Mouse (Mus musculus): ENCODE data around the gene Amigo1.

The Amigo1 gene

GRCm38 (mm10) chr3:108186098-108187047 is at the start of gene Amigo1:
Amigo1 (plus strand) TSS chr3:108186335.
- peak; percentile 60 for DNase-seq (ENCODE audit: low read depth)

DNA sequence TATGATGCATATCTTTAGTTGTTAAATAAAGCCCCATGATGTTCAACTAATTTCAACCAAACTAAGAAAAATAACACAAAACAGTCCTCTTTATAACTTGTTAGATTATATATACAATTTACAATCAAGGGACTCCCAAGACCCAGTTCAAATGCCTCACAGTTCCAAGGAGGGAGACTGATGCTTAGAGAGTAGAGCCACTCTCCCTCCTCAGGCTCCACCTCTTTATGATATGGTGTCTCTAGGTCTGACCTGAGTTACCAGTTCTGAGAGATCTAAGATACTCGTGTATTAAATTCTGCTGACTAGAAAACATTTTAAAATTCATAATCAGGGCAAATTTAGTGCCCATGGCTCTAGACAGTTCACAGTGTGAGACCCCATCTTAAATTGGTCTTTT is 47.0 kb upstream of the Amigo1 start:
- DNase-seq (ENCODE audit: low read depth), result no peak

DNA sequence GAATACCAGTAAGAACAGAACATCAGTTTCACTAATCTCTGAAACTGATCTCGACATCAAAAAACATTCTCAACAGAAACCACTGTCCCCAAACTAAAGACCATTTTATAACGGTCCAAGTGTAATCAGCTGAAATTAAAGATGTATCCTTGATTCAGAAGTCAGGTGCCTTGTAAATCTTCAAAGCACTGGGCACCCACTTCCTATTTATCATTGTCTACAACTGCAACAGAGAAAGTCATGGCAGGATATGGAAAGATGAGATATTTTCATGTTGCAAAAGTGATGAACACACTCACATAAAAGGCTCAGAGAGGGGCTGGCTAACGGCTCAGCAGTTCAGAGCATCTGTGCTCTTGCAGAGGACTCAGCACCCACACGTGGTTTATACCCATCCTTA is 45.3 kb upstream of the Amigo1 start:
- no peak for DNase-seq (ENCODE audit: low read depth)

DNA sequence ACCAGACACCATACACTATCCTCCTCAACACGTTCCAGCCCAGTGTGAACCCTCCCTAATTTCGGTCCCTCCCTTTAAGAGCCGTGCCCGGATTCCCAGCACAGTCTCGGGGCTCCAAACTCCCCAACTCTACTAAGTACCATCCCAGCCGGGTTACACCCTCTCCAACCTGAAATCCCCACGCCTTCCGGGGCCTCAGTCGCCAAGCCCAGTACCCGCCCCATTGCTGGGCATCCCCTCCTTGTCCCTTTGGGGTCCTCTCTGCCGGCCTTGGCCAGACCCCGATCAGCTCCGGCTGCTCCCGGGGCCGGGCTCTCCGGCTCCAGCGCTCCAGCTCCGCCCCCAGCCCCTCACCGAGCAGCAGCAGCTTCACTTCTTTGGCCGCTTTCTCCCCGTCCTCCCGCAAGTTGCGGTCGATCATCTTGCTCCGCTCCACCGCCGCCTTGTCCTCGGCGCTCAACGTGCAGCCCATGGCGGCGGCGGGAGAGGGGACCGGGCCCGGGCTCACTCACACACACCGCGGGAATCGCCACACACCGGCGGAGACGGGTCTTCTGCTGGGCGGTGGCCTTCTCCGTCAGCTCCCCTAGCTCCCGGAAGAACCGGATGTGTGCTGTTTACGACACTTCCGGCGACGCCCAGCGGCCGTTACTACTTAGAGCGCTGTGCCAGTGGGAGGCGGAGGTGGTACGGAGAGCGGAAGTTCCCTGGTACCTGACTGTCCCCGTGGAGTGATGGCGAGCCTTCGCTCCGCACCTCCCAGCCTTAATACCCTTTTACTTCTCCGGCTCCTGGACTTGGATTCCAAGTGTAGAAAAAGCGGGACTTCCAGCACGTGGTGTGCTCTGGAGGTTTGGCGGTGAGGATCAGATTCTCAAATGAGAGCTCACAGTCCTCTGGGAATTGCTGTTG is 40.3 kb upstream of the Amigo1 start, which contains the start of gene Gnai3:
Gene Gnai3 (minus strand): TSS at position 613 of the 912 bp plus-strand sequence.
- peak; percentile 93 for DNase-seq (ENCODE audit: low read depth)

DNA sequence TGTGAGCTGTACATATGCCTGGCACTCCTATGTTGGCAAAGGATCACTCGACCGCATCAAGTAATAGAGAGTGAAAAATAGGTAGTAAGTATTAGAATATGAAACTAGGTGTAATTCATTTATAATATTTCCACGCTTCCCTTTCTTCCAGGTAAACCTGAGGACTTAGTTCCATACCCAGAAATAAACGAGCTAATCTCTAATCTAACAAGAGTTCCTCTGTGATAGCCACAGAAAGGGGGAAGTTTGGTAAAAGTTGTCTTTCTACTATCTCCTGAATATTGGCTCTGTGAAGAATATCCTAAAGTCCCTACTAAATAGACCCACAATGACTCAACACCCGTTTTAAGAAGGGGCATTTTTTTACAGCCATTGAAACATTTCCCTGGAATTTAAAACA is 39.5 kb upstream of the Amigo1 start:
- no peak for DNase-seq (ENCODE audit: low read depth)

- peak; percentile 96 for DNase-seq (ENCODE audit: low read depth)
These were observed 38.5 kb upstream of the Amigo1 start for GRCm38 (mm10) chr3:108147386-108148235.

- DNase-seq (ENCODE audit: low read depth), result no peak
These were observed 33.8 kb upstream of the Amigo1 start for GRCm38 (mm10) chr3:108152290-108152689.

DNA sequence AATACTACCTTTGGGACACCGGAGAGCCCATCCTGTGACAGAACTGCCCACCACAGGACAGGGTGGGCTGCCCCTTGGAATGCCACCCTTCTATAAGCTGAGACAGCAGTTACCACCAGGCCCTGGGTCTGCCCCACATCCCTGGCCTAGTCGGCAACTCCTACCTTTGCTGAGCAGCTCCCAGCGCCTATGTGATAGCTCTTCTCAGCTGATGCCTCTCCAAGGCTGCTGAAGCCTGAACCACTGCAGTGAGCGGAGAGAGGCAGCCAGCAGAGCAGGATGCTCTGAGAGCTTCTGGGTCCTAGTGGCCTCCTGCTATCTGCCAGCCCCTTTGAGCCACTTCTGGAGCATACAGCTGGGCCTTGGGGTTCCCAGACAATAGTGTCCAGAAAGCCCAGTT is 31.5 kb upstream of the Amigo1 start, which contains the start of gene Gpr61:
Gene Gpr61 (minus strand): TSS at position 227 of the 400 bp plus-strand sequence.
- no peak for DNase-seq (ENCODE audit: low read depth)

DNA sequence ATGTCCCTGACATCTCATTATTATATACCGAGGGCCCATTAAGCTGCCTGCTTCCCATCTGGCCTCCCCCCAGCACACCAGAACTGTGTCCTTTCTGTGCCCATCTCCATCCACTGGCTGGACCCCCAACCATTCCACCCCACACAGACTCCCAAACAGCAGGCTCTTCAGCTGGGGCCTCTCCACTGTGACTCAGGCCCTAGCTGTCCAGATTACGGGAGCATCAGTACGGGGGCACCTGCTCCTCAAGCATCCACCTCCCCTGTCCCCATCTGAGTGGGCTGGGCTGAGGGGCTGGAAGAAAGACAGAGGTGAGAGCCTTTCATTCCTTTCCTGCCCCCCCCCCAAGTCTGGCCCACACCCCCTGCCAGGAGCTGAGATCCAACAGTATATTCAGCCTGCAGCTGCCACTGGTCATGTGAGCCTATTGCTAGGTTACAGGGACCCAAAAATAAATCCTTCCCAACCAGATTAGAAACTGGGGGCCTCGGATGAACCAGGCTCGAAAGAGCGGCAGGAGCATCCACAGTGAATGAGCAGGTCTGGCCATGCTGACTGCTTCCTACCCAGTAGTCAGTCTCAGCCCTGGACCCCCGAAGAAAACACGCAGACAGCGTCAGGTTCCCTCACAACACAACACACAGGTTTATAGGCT is 27.6 kb upstream of the Amigo1 start:
- DNase-seq (ENCODE audit: low read depth), result no peak

GRCm38 (mm10) chr3:108164091-108164490 is 22.0 kb upstream of the Amigo1 start:
- no peak for DNase-seq (ENCODE audit: low read depth)

GRCm38 (mm10) chr3:108164807-108165206 is 21.3 kb upstream of the Amigo1 start:
- DNase-seq (ENCODE audit: low read depth), result peak; percentile 89

GRCm38 (mm10) chr3:108165532-108166315 is 20.4 kb upstream of the Amigo1 start:
- peak; percentile 28 for DNase-seq (ENCODE audit: low read depth)

DNA sequence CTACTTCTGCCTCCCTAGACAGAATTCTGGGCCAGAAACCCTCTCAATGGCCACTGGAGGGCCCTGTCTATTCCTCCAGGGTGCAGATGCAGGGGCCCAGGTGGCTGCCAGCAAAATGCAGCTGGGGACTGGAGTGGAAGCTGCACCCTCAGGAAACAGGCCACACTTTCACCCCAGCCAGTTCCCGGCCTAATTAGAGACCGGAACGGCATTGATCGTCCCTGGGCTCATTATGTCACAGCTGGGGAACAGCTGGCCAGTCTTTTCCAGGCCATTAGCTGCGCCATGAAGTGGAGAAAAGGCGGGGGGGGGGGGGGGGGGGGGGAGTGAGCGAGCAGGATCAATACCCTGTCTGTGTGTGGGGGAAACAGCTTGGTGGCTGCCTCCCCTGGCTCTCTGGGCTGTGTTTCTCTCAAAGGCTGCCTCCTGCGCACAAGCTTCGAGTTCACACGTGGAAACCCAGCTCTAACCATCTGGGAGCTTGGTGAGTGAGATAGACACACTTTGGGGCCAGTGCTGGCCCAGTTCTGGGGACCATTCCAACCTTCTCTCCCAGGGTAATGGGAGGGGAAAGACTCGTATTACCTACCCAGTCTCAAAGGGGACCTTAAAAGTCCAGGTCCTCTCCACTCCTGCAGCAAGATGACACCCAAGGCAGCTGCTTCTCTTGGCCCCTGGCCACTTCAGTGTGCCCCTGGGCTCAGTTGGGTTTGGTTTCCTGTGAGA is 19.5 kb upstream of the Amigo1 start:
- DNase-seq (ENCODE audit: low read depth), result peak; percentile 62

- peak; percentile 31 for DNase-seq (ENCODE audit: low read depth)
These were observed 18.6 kb upstream of the Amigo1 start for GRCm38 (mm10) chr3:108167499-108167898.

DNA sequence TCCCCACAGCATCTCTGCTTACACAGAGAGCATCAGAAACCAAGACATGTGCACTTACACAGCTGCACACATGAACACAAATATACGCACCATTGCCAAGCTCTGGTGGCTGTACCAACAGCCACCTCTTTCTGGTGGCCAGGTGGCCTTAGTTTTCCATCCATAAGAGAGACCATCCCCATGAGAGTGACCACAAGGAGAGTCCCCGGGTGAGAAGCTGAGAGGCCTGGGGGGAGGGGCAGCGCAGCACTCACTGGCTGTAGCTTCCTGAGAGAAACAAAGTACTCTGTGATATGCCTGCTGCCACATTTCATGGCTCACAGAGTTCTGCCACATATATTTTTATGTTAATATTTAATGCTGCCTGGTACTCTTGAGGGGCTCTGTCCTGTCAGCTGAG is 16.9 kb upstream of the Amigo1 start:
- no peak for DNase-seq (ENCODE audit: low read depth)

GRCm38 (mm10) chr3:108174672-108175531 is 11.2 kb upstream of the Amigo1 start:
- DNase-seq (ENCODE audit: low read depth), result peak; percentile 76

DNA sequence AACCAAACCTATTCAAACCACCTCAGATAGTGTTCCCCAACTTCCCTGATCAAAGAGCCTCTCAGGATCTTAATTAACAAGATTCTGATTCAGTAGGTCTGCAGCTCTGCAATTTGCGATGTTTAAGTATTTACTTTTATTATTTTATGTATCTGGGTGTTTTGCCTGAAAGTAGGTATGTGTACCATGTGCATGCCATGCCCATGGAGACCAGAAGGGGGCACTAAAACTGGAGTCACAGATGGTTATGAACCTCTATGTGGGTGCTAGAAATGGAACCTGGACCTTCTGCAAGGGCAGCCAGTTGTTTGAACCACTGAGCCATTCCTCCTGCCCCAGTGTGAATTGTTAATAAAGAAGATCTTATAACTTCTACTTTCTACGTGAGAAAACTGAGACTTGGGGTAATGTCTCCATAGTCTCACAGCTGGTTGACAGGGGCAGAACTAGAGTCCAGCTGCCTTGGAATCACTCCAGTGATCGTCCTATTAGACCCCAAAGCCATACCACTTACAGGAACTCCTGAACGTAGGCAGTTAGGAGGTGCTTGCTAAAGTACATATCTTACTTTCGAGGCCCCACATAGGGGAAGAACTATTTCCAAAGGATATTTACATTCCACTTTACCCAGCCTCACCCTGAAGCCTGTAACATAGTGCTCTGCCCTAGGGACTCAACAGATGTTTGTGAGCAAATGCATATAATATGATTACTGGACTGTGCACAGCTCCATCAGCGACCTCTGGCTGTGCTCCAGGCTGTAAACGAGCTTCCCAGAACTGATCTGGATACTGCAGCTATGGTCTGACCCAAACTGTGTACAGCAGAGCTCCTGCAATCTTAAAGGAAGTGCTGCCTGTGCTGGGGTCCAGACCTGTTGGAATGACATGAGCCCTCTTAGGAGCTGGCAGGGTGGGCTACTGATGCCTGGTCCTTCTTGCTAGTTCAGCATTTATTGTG is 7.1 kb upstream of the Amigo1 start:
- DNase-seq (ENCODE audit: low read depth), result peak; percentile 82

Data from NIH3T3 (cell line).